8 mouse cellular contexts compared by ENCODE assay signal in the genomic region with DNA sequence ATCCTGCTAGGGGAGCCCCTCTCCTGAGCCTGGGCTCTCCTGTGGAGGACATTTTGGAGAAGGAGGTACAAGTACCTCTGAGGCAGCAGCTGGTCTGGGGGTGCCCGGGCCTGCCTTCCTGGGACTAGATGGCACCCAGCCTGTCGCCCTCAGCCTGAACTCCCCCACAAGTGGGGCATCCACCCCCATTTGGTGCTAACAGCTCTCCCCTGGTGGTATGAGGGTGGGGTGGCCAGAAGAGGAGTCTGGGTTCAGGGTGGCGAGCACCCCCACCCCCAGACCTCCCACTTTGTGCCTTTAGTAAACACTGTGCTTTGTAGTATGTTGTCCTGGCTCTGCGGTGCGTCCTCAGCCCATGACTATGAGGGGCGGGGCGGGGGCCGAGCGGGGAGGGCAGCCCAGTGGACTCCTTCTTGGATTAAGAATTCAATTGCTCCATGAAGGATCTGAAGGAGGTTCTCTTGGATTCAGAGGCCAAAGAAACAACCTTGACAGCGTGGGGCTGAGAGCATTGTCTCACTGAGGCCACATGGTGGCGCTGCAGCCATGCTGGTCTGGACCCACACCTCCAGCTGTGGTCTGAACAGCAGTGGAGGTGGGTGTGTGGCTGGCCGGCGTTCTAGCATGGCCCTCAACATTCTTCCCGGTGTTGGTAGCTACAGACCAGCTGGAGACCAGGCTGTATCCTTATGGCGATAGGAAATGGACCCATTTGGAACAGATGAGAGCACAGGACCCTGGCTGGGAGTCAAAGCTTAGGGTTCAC. TPM values are rescaled to one million over a fixed set of nuclear protein-coding genes. Genes with fewer than 3 reads are reported as not detected.
A peak's percentile ranks its signal among the peaks of the same experiment; 100 is the strongest.
DNase-seq lines count a peak whose midpoint lies in the region; ATAC-seq and TF ChIP-seq lines count a peak whose summit lies in the region.

No protein-coding gene starts in this region.

- no peak overlapping the region for H3K4me3 ChIP-seq in MEL (ENCODE audit: control insufficient read depth in 1 of 2, insufficient read depth in 1 of 2, low read depth in 2 of 2, low read length in 2 of 2)
- H3K4me3 ChIP-seq in bone marrow, adult 2 months (replicated peaks; ENCODE audit: control insufficient read depth, low read depth, low read length) = no peak overlapping the region
- H3K4me3 ChIP-seq in forebrain, embryonic 14.5 days (ENCODE audit: low read depth, low read length) = no peak overlapping the region
- no peak overlapping the region for H3K4me3 ChIP-seq in hindbrain, embryonic 11.5 days (ENCODE audit: low read depth, low read length)
- no peak overlapping the region for H3K4me3 ChIP-seq in left cerebral cortex, adult 2 months
- H3K4me3 ChIP-seq in midbrain, embryonic 10.5 days = no peak overlapping the region

- H3K27ac ChIP-seq in MEL (ENCODE audit: control insufficient read depth, low read depth, low read length) = no peak overlapping the region
- no peak overlapping the region for H3K27ac ChIP-seq in bone marrow, adult 2 months (ENCODE audit: control insufficient read depth, insufficient read depth, low read depth, low read length, poor library complexity)
- no peak overlapping the region for H3K27ac ChIP-seq in forebrain, embryonic 14.5 days (ENCODE audit: low read depth, low read length)
- no peak overlapping the region for H3K27ac ChIP-seq in hindbrain, embryonic 11.5 days (ENCODE audit: low read depth, low read length)
- no peak overlapping the region for H3K27ac ChIP-seq in left cerebral cortex, adult 2 months
- H3K27ac ChIP-seq in midbrain, embryonic 10.5 days (replicated peaks) = peak overlapping the region; percentile 72

- no peak overlapping the region for H3K4me2 ChIP-seq in forebrain, embryonic 14.5 days (ENCODE audit: low read length)
- no peak overlapping the region for H3K4me2 ChIP-seq in hindbrain, embryonic 11.5 days (replicated peaks; ENCODE audit: low read depth, low read length)

- ATAC-seq in forebrain, embryonic 14.5 days = peak; percentile 53
- peak; percentile 44 for ATAC-seq in hindbrain, embryonic 11.5 days (ENCODE audit: low FRiP score)
- no peak for ATAC-seq in erythroid progenitor cell, adult 5-6 weeks (replicated peaks; ENCODE audit: low FRiP score, poor library complexity, severe bottlenecking)

- peak; percentile 84 to 96 (median 95) for TF ChIP-seq CTCF in MEL (IDR thresholded peaks at IDR 0.05 in 2 of 3, conservative IDR thresholded peaks at IDR 0.05 in 1 of 3; ENCODE audit: control insufficient read depth in 1 of 3, insufficient read depth in 1 of 3, low read depth in 2 of 3, low read length in 3 of 3, poor library complexity in 1 of 3, severe bottlenecking in 1 of 3)
- TF ChIP-seq CTCF in bone marrow, adult 2 months (IDR thresholded peaks at IDR 0.05; ENCODE audit: control insufficient read depth, insufficient read depth, low read length) = peak; percentile 96
- TF ChIP-seq CTCF in left cerebral cortex, adult 2 months (IDR thresholded peaks at IDR 0.05) = peak; percentile 86

- H3K36me3 ChIP-seq in MEL (ENCODE audit: control insufficient read depth in 1 of 2, insufficient read depth in 2 of 2, low read length in 2 of 2) = 0 out of 4 replicates have a peak, but pooled peaks cover 0 to under 1% of the 10 kb centered on the region in 2 experiments
- no peaks in the 10 kb centered on the region for H3K36me3 ChIP-seq in forebrain, embryonic 14.5 days (ENCODE audit: control insufficient read depth, insufficient read depth, low read length)
- no peaks in the 10 kb centered on the region for H3K36me3 ChIP-seq in hindbrain, embryonic 11.5 days (ENCODE audit: control insufficient read depth, insufficient read depth, low read length)
- no peaks in the 10 kb centered on the region for H3K36me3 ChIP-seq in midbrain, embryonic 10.5 days

- DNase-seq in MEL (ENCODE audit: low read depth, low spot score) = peak; percentile 76
- peak; percentile 81 for DNase-seq in forebrain, embryonic 14.5 days (ENCODE audit: low spot score)
- DNase-seq in hindbrain, embryonic 11.5 days (ENCODE audit: low spot score) = peak; percentile 92
- DNase-seq in left cerebral cortex, adult 2 months (ENCODE audit: extremely low spot score in 1 of 2, low spot score in 2 of 2) = peak; percentile 49 to 57
- DNase-seq in midbrain, embryonic 10.5 days (ENCODE audit: low spot score) = peak; percentile 85
- peak; percentile 66 for DNase-seq in right cerebral cortex, postnatal 14 days

- 46% methylated on average over 15 of the region's 15 CpGs for WGBS in bone marrow, adult 2 months
- 18% methylated on average over 15 of the region's 15 CpGs for WGBS in forebrain, embryonic 14.5 days
- WGBS in hindbrain, embryonic 11.5 days = 19% methylated on average over 14 of the region's 15 CpGs
- 19% methylated on average over 15 of the region's 15 CpGs for WGBS in midbrain, embryonic 10.5 days

- intact Hi-C loops in left cerebral cortex, adult 2 months (cut with DNase I) = loop anchor here (2.0 to 10.0 kb wide), 3 partner anchors 55 to 543 kb away; a partner anchor contains a TSS

- H3K9me3 ChIP-seq in MEL (replicated peaks; ENCODE audit: insufficient read depth, low read length) = no peaks in the 10 kb centered on the region
- no peaks in the 10 kb centered on the region for H3K9me3 ChIP-seq in forebrain, embryonic 14.5 days (replicated peaks; ENCODE audit: control insufficient read depth, low read length)
- H3K9me3 ChIP-seq in hindbrain, embryonic 11.5 days (ENCODE audit: control insufficient read depth, low read length) = no peaks in the 10 kb centered on the region
- no peaks in the 10 kb centered on the region for H3K9me3 ChIP-seq in midbrain, embryonic 10.5 days (replicated peaks)

- H3K27me3 ChIP-seq in MEL (ENCODE audit: control insufficient read depth in 1 of 2, insufficient read depth in 2 of 2, low read length in 2 of 2) = no peaks in the 10 kb centered on the region
- H3K27me3 ChIP-seq in forebrain, embryonic 14.5 days (replicated peaks; ENCODE audit: control insufficient read depth, insufficient read depth, low read length) = no peaks in the 10 kb centered on the region
- no peaks in the 10 kb centered on the region for H3K27me3 ChIP-seq in hindbrain, embryonic 11.5 days (ENCODE audit: control insufficient read depth, insufficient read depth, low read length)
- H3K27me3 ChIP-seq in midbrain, embryonic 10.5 days (ENCODE audit: low read depth, poor library complexity, severe bottlenecking) = peaks cover 36% of the 10 kb centered on the region

- TF ChIP-seq EP300 in MEL (IDR thresholded peaks at IDR 0.05; ENCODE audit: low read depth in 1 of 2, low read length in 2 of 2) = no peak

- no peaks in the 10 kb centered on the region for H3K79me2 ChIP-seq in MEL (ENCODE audit: control insufficient read depth, insufficient read depth, low read length, poor library complexity)

- no peak for TF ChIP-seq POLR2A in MEL (IDR thresholded peaks at IDR 0.05; ENCODE audit: control insufficient read depth in 1 of 2, insufficient read depth in 1 of 2, low read depth in 1 of 2, low read length in 2 of 2, poor library complexity in 1 of 2)
- no peak for TF ChIP-seq POLR2A in bone marrow, adult 2 months (IDR thresholded peaks at IDR 0.05; ENCODE audit: borderline replicate concordance, control insufficient read depth, low read depth, low read length)

- H3K4me1 ChIP-seq in MEL (ENCODE audit: control insufficient read depth in 1 of 2, insufficient read depth in 2 of 2, low read length in 2 of 2) = peaks cover 0 to 6% of the 10 kb centered on the region in 2 experiments; a peak in 2 of 4 replicates
- H3K4me1 ChIP-seq in bone marrow, adult 2 months (ENCODE audit: control insufficient read depth, insufficient read depth, low read length) = no peaks in the 10 kb centered on the region; the same call in 1 of the 2 replicates
- H3K4me1 ChIP-seq in forebrain, embryonic 14.5 days (ENCODE audit: control insufficient read depth, insufficient read depth, low read length) = no peaks in the 10 kb centered on the region
- H3K4me1 ChIP-seq in hindbrain, embryonic 11.5 days (replicated peaks; ENCODE audit: control insufficient read depth, insufficient read depth, low read length) = peaks cover 8% of the 10 kb centered on the region; the same call in 1 of the 2 replicates
- peaks cover 69% of the 10 kb centered on the region for H3K4me1 ChIP-seq in midbrain, embryonic 10.5 days

- TF ChIP-seq RAD21 in MEL (IDR thresholded peaks at IDR 0.05; ENCODE audit: low read depth, low read length) = peak; percentile 83

- H3K9ac ChIP-seq in MEL (ENCODE audit: control insufficient read depth, low read depth, low read length, poor library complexity, severe bottlenecking) = no peak overlapping the region
- H3K9ac ChIP-seq in forebrain, embryonic 14.5 days (ENCODE audit: low read length) = 0 out of 2 replicates have a peak overlapping the region, but pooled peaks have one; percentile 0
- H3K9ac ChIP-seq in hindbrain, embryonic 11.5 days (ENCODE audit: low read depth, low read length) = no peak overlapping the region

RNA-seq across cellular contexts. Expression of a gene that starts 42.2 kb away (rescaled TPM):
- not detected in 2 replicates for total RNA-seq in MEL (2012; rRNA removed)
- not detected for polyA plus RNA-seq in MEL (2012; ENCODE audit: insufficient read depth in 1 of 2, insufficient read length in 2 of 2, low read depth in 1 of 2, low replicate concordance in 2 of 2, missing spikeins in 1 of 2)
- polyA plus RNA-seq in bone marrow, adult 2 months (2011; ENCODE audit: insufficient read depth, insufficient read length, low replicate concordance, missing spikeins) = 4.2 and 4.8 TPM in 2 replicates
- 10.4 and 12.4 TPM in 2 replicates for polyA plus RNA-seq in forebrain, embryonic 14.5 days (2014; fragmentation: Nextera tagmentation; extraction: Ambion mirVana)
- polyA plus RNA-seq in hindbrain, embryonic 11.5 days (2014; fragmentation: Nextera tagmentation; extraction: Ambion mirVana) = 39.0 and 40.5 TPM in 2 replicates
- under 1 TPM in 1 of 2 experiments, not detected in 1; 0.48 TPM for total RNA-seq in left cerebral cortex, adult 2 months (2021)
- polyA plus RNA-seq in midbrain, embryonic 10.5 days (2016; fragmentation: Nextera tagmentation; extraction: Ambion mirVana) = 10.6 and 12.9 TPM in 2 replicates
- total RNA-seq in erythroid progenitor cell, adult 5-6 weeks (2015; ENCODE audit: low replicate concordance) = not detected in 2 replicates
- total RNA-seq in erythroid progenitor cell, adult 5-6 weeks (2017; ENCODE audit: low replicate concordance) = not detected in 2 replicates

RNA-seq across cellular contexts. Expression of a gene that starts 55.5 kb away (rescaled TPM):
- 14.7 and 16.4 TPM in 2 replicates for total RNA-seq in MEL (2012; rRNA removed)
- polyA plus RNA-seq in MEL (2012; ENCODE audit: insufficient read depth in 1 of 2, insufficient read length in 2 of 2, low read depth in 1 of 2, low replicate concordance in 2 of 2, missing spikeins in 1 of 2) = 10 to 100 TPM in 1 of 2 experiments, not detected in 1; 22.8 TPM
- polyA plus RNA-seq in bone marrow, adult 2 months (2011; ENCODE audit: insufficient read depth, insufficient read length, low replicate concordance, missing spikeins) = 22.6 and 43.7 TPM in 2 replicates
- polyA plus RNA-seq in forebrain, embryonic 14.5 days (2014; fragmentation: Nextera tagmentation; extraction: Ambion mirVana) = 2.2 and 2.4 TPM in 2 replicates
- polyA plus RNA-seq in hindbrain, embryonic 11.5 days (2014; fragmentation: Nextera tagmentation; extraction: Ambion mirVana) = 2.5 TPM in 2 replicates
- 10 to 100 TPM; 10.0 to 10.6 TPM for total RNA-seq in left cerebral cortex, adult 2 months (2021)
- 1.9 and 2.3 TPM in 2 replicates for polyA plus RNA-seq in midbrain, embryonic 10.5 days (2016; fragmentation: Nextera tagmentation; extraction: Ambion mirVana)
- total RNA-seq in erythroid progenitor cell, adult 5-6 weeks (2015; ENCODE audit: low replicate concordance) = 9.0 and 13.0 TPM in 2 replicates
- total RNA-seq in erythroid progenitor cell, adult 5-6 weeks (2017; ENCODE audit: low replicate concordance) = 0.23 and 5.4 TPM in 2 replicates
